Mouse (Mus musculus): ENCODE results near the gene Stard3nl.
"Not testable (repeated sequence)": the region's sequence is repeated elsewhere in the genome, so short reads cannot be mapped to it uniquely, and the experiment has no call there.

Stard3nl gene

DNA sequence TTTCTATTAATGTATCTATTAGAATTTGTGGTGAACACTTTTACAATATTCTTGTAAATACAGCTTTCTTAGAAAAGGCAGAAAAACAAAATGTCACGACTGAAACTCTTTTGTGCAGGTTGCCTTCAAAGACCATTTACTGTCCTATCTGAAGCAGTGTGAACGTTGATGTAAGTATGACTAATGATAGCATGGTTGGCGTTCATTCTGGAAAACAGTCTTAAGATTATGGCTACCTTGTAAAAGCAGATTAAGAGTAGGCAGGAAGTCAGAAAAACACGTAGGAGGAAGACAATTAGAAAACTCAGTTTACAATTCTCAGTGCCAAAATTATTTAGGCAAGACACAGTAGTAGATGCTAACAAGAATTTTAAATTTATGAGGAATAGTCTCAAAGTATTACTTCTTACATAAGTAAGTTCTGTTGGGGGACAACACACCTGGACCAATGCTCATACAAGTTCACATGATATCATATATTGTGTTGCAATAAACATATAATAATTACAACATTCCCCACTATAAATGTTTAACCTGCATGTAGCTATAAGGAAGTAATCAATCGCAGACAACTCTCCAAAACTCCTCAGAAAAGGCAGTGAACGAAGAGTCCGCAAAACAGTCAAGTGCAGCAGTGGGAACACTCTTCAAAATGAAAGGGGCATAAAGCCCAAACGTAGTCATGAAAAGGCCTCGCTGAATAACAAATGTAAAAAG, 14.3 kb downstream of the Stard3nl start:
- DNase-seq: no peak

DNA sequence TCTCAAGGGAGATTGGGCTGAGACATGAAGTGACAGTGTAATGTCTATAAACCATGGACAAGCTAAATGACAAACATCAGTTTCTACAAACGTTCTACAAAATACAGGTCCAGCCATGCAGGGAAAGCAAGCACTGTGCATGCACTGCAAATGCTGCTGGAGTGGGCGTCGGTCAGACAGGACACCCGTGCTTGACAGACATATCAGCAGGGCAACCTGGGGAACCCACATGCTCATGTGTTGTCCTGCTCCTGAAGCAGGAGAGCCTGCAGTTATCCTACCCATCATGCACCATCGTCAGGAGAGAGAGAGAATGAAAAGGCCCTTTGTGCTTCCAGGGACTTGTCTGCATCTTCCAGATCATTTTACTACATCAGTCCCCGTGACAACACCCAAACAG, 16.3 kb downstream of the Stard3nl start:
- no peak for DNase-seq

DNA sequence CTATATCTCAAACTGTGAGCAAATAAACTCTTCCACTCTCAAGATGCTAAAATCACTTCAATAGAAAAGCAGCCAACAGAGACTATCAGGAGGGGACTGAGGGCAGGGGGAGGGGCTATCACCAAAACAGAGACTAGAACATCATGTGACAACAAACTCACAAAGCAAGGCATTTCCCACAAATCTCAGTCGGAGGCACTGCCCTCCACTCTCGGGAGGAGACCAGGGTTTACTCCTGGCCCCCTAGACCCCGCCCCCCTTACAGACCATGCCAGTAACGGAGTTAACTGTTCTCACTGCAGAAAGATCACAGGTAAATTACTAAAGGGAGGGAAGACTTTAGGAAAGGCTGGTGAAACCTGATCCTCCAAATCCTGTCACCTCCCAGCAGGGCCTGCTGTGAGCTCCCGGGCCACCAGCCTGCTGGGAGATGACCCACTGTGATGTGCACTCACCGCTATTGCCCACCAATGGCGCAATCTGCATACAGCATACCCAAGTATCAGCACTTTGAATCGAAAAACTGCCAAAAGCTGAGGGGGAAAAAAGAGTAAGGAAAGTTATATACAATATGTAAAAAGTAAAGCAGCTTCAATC, 23.4 kb downstream of the Stard3nl start:
- no peak for DNase-seq

DNA sequence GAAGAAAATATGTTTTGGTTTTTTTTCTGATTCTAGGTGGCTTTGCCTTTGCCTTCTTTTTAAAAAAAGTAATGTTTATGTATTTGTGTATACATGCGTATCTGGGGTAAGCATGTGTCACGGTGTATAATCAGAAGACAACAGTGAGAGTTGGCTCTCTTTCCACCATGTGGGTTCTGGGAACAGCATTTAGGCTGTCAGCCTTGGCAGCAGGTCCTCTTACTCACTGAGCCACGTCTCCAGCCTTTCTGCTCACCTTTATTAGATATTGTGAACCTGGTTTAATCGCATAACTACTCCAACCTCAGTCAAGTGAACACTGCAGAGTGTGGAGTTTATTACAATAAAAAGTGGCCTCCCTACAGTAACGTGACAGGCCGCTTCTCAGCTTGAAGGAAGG, 26.8 kb downstream of the Stard3nl start:
- no peak for DNase-seq

DNA sequence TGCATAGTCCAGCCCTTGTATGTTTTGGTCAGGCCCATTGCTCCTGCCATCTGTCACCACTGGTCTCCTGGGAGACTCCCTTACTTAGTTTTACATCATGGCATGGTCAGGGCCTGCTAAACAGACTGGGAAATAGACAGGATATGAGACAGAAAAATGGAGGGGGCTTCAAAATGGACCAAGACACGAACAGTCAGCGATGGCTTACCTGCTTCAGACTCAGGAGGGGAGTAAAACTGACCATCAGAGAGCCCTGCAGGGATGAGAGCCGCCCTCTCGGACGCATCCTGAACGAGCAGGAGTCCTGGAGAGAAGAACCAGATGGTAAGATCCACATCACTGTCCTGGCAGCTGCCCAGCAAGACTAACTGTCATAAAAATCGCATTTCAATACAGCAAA, 28.1 kb downstream of the Stard3nl start:
- DNase-seq: no peak

DNA sequence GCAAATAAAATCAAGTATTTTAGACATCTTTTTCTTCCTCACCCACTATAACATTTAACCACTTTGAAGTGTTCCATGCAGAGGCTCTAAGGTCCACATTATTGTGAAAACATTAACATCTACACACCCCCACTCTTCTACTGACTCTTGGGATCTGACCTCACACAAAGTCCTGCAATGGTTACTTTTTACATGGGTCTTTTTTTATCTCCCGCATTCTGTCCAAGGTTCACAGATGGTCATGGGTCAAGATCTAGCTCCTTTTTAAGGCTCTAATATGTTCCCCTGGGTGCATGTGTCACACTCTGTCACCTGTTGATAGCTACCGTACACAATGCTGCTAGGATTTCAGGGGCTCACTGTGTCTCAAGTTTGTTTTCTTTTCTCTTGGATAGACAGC, 28.7 kb downstream of the Stard3nl start:
- peak; percentile 27 for DNase-seq

DNA sequence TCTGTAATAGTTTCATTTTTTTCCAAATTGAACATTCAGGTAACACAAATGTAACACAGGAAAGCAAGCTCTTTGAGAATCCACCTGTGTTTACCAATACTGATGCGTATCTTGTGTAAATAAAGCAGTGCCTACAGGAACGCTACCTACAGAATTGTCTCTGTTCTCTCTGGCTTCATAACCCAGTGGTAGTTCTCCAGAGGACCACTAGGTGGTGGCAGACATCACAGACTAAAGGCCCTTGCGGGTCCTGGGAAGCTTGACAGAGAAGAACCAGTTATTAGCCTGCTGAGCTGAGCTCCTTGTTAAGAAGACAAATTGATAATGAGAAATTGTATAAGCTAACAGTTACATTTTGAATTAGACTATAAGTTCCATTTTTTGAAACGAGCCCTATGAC, 30.0 kb downstream of the Stard3nl start:
- DNase-seq: peak; percentile 71

DNA sequence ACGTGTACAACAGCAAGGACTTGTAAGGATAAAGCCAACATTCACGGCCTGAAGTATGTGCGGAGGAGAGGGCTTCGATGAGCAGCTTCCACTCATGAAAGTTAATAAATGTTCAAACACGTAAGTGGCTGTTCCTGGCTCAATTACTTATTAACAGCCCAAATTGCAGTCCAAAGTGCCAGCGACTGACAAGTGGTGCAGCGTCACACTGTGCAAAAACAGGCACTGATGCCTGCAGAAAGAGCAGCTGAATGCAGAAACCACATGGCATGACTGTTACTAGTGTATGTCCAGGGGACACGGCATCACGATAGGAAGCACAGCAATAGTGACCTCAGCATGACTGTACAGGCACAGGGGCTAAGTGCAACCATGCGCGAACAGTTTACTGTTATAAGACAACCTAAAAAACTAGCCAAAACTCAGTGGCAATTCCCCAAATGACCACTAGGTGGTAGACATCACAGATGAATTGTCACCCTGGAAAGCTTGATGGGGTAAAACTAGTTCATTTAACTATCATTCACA, 31.3 kb downstream of the Stard3nl start:
- peak; percentile 77 for DNase-seq

DNA sequence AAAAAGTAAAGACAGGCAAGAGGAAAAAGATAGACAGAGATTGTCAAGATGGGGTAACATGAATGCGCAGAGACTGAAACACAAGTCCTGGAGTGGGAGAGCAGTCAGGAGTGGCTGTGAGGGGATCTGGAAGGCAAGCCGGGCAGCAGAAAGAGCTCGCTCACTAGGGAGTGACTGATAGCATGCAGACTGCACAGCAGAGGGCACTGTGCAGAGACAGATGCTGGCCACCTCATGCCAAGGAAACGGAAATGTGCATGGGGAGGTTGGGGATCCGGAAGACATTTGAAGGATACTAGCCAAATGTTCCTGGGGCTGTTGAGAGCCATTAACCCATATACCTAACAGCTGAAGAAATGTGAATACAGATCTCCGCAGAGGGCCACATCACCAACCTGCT, 33.2 kb downstream of the Stard3nl start:
- DNase-seq: no peak

DNA sequence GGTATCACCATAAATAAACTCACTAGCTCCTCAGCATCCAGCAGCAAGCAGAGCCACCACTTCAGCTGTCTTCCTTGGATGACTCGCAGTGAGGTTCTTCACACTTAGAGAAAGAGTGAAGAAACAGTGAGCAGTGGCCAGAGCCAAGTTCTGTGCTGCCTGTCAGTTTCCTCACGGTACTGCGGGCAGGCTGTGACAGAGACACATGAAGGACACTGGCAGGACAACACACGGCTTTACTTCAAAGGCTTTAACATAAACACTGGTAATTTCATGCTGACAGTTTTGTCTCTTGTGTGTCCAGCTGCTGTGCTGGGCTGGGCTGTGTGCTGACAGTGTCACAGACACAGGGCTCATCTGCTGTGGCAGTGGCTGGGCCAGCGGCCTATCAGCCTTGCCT, 37.6 kb downstream of the Stard3nl start:
- no peak for DNase-seq

DNA sequence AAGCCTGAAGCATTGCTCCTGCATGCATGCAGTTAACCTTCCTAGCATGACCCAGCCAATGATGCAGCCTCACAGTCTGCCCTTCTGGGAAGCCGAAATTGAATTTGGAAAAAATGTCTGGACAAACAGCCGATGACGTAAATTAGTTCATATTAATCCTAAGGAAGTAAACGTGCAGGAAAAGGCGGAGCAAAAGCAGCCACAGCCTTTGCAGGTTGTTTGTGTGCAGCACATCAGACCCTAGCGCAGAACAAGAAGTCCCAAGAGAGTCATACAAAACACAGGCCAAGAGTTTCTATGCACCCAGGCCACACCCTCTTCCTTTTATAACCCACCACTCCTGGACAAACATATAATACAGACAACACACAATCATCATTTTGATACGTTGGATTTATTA, 38.3 kb downstream of the Stard3nl start:
- DNase-seq: no peak

DNA sequence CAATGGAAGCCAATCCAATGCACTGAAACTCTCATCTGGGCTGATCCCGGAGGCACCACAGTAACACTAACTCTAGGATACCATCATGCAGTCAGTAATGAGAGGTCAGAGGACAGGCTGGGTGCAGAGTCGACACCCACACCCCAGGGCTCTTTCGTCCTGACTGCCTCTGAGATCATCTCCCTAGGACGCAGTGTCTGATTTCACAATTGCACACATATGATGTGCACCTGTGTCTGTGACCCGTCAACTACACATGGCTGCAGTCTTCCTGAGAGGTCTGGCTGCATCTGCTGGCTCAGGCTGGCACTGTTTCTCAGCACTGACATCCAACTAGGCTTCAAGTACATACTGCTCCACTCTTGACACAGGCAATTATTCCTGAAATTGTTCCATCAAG, 38.9 kb downstream of the Stard3nl start:
- no peak for DNase-seq

DNA sequence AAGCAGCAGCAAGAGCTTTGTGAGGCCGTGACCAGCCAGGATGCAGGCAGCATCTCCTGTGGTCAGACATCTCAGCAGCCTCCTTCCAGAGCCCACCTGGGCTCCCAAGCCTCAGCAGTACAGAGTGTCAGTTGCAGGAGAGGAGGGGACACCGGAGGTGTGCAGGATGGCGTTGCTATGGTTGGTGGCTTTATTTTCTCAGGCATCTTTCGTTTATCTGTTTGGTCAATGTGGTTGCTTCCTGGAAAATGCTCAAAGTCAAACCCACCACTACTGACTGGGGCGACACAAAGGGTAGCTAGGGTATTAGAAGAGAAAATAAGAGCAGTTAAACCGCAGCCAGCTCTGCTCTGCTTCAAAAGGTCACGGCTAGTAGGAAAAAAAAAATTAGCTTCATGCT, 39.5 kb downstream of the Stard3nl start:
- no peak for DNase-seq

DNA sequence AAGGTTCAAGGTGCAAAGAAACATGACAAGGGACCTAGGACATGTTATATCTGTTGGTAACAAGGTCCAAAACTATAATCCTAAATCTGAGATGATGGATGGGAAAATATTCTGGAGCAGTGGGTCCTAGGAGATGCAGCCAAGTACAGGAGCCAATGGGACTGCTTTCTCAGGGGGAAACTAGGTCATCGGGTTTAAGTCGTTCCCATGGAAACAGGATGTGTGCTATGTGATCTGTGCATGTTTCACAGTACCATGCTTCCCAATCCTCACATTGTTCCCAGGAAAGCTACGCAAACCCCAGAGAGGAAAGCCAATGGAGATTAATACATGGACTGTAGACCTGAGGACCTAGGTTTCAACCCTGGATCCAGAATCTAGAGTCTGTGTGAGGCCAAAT, 42.8 kb downstream of the Stard3nl start:
- DNase-seq: no peak

DNA sequence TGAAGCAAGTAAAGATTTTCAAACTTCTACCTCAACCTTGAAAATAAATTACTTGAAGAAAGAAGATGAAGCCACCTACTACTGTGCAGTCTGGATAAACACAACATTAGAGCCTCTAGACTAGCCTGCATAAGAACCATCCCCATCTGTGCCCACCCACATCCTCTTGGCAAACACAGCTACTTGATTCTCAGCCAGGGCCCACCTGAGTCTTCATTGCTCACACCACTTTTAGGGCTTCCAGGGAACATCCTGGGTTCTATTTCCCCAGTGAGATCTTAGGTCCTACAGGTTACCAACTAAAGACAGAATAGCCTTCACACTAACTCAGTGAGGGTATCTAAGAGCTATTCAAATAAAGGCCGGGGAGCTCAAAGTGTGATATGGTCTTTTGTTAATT, 55.2 kb downstream of the Stard3nl start:
- DNase-seq: not testable (repeated sequence)

DNA sequence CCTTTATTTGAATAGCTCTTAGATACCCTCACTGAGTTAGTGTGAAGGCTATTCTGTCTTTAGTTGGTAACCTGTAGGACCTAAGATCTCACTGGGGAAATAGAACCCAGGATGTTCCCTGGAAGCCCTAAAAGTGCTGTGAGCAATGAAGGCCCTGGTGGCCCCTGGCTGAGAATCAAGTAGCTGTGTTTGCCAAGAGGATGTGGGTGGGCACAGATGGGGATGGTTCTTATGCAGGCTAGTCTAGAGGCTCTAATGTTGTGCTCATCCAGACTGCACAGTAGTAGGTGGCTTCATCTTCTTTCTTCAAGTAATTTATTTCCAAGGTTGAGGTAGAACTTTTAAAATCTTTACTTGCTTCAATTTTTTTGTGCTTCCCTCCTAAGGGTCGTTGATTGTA, 59.3 kb downstream of the Stard3nl start:
- not testable (repeated sequence) for DNase-seq
